Mouse (Mus musculus): ENCODE measurements at regions not wholly inside any gene's neighbourhood (a gene's known extent, or its start where the extent isn't known, plus 50 kb on each side); places are given as distances from the start of the nearest gene placed in this dataset.

DNA sequence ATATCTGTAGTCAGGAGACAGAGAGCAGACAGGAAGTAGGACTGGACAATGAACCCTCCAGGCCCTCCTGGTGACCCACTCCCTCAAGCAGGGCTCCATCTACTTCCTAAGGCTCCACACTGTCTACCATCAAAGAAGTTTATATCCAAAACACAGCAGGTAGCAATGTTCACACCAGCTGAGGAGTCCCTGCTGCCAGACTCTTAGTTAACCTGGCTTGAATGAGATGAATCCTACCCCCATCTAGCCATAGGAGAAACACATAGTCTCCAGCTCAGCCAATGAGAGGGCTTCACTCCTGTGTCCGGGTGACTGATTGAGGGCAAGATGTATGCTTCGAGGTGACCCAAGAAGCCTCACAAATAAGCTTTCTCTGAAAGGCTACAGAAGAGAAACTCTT lies 629.4 kb downstream of the Insc start:
- no peak for ATAC-seq (ENCODE audit: insufficient number of reproducible peaks, low FRiP score, low TSS enrichment, low read depth)
- no peaks in the 10 kb centered on the region for H3K9me3 ChIP-seq
- H3K9ac ChIP-seq: no peak overlapping the region
- no peak overlapping the region for H3K4me3 ChIP-seq
- H3K4me1 ChIP-seq: peaks cover 14% of the 10 kb centered on the region
- H3K4me2 ChIP-seq: no peak overlapping the region
- WGBS: 64% methylated on average over 2 of the region's 2 CpGs
- H3K27ac ChIP-seq: no peak overlapping the region
- no peaks in the 10 kb centered on the region for H3K36me3 ChIP-seq
- H3K27me3 ChIP-seq: no peaks in the 10 kb centered on the region

DNA sequence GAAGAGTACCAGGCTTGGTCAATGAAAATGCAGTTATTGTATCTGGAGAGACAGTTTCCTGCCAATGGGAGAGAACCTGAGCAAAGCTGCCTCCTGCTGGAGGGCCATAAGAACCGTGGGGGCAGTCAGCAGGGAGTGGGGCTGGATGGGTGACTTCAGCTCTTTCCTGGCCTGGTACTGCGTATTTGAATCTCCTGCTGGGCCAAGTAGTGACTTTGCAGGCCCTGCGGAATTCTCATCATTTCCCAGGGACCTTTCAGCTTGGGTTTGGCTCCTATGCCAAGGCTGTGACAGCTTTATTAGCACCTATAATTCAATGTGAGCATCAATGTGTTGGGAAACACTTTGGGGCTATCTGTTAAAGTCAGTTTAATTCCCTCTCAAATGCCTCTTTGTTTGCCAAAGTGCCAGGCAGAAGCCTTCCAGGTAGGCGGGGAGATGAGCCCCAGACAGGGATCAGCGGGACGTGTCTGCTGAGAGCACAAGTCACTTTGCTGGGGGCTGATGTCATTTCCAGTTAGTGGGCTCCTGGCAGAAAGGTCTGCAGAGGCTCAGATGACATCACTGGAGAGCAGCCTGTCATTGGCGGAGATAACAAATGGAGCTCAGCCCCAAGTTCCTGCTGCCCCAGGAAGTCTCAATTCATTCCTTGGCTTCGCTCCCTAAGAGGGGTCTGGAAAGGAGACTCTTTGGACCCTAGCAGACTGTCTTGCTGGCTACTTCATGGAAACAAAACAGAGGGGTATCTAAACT lies 630.5 kb downstream of the Insc start:
- no peak for ATAC-seq (ENCODE audit: insufficient number of reproducible peaks, low FRiP score, low TSS enrichment, low read depth)
- no peak overlapping the region for H3K4me2 ChIP-seq
- peaks cover 10% of the 10 kb centered on the region for H3K4me1 ChIP-seq
- H3K27me3 ChIP-seq: no peaks in the 10 kb centered on the region
- no peak overlapping the region for H3K4me3 ChIP-seq
- H3K36me3 ChIP-seq: no peaks in the 10 kb centered on the region
- WGBS: 50% methylated on average over 8 of the region's 8 CpGs
- H3K9me3 ChIP-seq: no peaks in the 10 kb centered on the region
- no peak overlapping the region; the same call in 1 of the 2 replicates for H3K27ac ChIP-seq
- no peak overlapping the region for H3K9ac ChIP-seq

DNA sequence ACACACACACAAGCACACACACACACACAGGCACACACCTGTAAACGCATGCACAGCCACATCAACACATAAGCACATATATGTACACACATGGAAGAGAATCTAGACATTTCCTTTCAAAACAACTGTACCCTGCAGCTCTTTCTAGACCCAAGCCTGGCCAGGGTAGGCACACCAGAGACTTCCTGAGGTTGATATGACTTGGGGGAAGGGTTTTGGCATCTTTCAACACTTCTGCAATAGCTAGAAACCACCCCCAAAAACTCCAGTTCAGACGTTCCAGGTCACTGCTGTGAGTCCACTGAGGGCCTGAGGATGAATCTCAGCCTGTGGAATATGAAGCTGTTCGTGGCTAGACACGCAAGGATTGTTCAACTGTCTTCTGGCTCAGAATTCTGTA lies 632.6 kb downstream of the Insc start:
- ATAC-seq (ENCODE audit: insufficient number of reproducible peaks, low FRiP score, low TSS enrichment, low read depth): no peak
- WGBS: 75% methylated on average over 4 of the region's 4 CpGs
- H3K4me2 ChIP-seq: no peak overlapping the region
- H3K27me3 ChIP-seq: no peaks in the 10 kb centered on the region
- H3K4me1 ChIP-seq: peaks cover 25% of the 10 kb centered on the region
- no peak overlapping the region for H3K9ac ChIP-seq
- no peak overlapping the region for H3K4me3 ChIP-seq
- H3K36me3 ChIP-seq: no peaks in the 10 kb centered on the region
- no peaks in the 10 kb centered on the region for H3K9me3 ChIP-seq
- H3K27ac ChIP-seq: no peak overlapping the region

DNA sequence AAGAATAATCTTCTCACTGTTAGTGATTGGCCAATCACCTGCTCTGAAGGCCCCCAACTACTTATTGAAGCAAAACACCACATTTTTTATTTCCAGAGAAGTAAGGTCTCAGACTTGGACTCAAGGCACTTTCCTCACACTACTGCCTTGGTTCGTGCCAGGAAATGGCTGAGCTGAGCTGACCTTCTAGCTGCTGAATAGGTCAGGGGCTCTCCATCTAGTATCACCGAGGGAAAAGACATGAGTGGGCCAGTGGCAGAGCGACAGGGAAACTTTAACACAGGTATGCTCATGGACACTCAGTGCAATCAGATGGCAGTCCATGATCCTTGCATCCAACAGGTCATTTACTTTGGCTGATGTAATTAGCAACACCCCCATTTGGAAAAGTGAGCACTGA lies 635.3 kb downstream of the Insc start:
- H3K9me3 ChIP-seq: no peaks in the 10 kb centered on the region
- 83% methylated on average over 3 of the region's 3 CpGs for WGBS
- H3K4me2 ChIP-seq: no peak overlapping the region
- ATAC-seq (ENCODE audit: insufficient number of reproducible peaks, low FRiP score, low TSS enrichment, low read depth): no peak
- H3K27ac ChIP-seq: no peak overlapping the region
- no peak overlapping the region for H3K9ac ChIP-seq
- peaks cover 35% of the 10 kb centered on the region for H3K4me1 ChIP-seq
- no peaks in the 10 kb centered on the region for H3K27me3 ChIP-seq
- no peaks in the 10 kb centered on the region for H3K36me3 ChIP-seq
- no peak overlapping the region for H3K4me3 ChIP-seq

DNA sequence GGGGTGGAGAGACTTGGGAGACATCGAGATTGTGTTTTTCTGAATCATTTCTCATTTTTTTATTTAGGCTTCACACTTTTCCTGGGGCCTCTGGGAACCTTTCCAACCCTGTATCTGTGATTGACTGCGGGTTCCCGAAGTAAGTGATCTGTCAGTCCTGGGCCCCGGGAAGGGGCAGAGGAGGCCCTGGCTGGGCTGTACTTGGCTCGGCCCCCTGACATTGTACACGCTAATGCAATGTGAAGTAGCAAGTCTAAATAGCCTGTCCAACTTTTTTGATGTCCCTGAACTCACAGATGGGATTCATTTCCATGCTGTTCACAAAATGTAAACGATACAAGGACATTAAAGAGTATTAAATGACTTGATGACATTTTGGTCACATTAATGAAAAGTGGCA lies 636.1 kb downstream of the Insc start:
- H3K4me2 ChIP-seq: no peak overlapping the region
- no peak for ATAC-seq (ENCODE audit: insufficient number of reproducible peaks, low FRiP score, low TSS enrichment, low read depth)
- no peak overlapping the region for H3K9ac ChIP-seq
- H3K27ac ChIP-seq: peak overlapping the region; percentile 35; the same call in 1 of the 2 replicates
- 24% methylated on average over 7 of the region's 7 CpGs for WGBS
- no peaks in the 10 kb centered on the region for H3K27me3 ChIP-seq
- H3K9me3 ChIP-seq: no peaks in the 10 kb centered on the region
- no peak overlapping the region for H3K4me3 ChIP-seq
- H3K36me3 ChIP-seq: no peaks in the 10 kb centered on the region
- peaks cover 32% of the 10 kb centered on the region for H3K4me1 ChIP-seq

DNA sequence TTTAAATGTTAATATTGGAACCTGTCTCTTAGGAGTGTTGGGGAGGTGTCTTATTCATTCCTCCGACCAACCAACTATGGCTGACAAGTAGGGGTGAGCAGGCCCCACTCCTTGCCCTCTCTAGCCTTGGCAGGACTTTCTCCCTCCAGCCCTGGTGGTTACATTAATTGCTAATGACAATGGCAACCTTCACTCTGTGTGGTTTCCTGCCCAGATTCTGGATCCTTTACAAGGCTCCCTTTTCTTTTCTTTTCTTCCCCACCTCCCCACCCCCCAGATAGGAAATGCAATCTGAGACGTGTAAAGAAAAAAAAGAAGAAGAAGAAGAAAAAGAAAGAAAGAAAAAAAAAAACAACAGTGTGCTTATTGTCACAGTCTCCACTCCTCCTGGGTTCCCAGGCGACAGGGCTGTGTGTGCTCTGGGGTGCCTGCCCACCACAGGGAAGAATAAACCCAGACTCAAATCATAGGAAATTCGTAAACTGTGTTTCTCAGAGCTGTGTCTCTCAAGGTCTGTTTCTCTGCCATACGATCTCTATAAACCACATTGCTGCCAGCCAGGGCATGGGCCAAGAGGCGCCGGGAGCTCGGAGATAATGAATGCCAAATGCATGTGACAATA lies 637.6 kb downstream of the Insc start:
- WGBS: 34% methylated on average over 8 of the region's 8 CpGs
- Histone ChIP-seq H3K9me3 (no peaks in the 10 kb centered on the region), H3K4me3 (no peak overlapping the region), H3K36me3 (no peaks in the 10 kb centered on the region), H3K4me2 (no peak overlapping the region), H3K4me1 (peaks cover 32% of the 10 kb centered on the region), H3K27me3 (no peaks in the 10 kb centered on the region), H3K9ac (no peak overlapping the region), H3K27ac (peak overlapping the region; percentile 33; the same call in 1 of the 2 replicates)
- ATAC-seq (ENCODE audit: insufficient number of reproducible peaks, low FRiP score, low TSS enrichment, low read depth): no peak

DNA sequence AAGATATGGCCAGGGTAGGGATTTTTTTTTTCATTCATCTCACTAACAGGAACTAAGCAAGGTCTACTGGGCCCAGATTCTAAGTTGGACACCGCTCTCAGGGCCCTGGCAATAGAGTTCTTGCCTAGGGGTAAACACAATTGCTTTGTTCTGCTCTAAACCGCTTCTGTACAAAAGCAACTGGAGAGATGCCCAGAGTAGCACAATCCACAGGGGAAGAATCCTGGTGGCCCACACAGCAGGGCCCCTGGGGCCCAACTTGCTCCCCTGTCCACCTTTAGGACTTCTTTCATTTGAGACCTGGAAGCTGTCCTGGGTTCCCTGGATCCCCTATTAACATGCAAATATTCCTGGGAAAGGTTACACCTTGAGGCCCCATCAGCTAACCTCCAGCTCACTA lies 639.4 kb downstream of the Insc start:
- Histone ChIP-seq H3K4me3 (no peak overlapping the region), H3K9ac (no peak overlapping the region), H3K27ac (peak overlapping the region; percentile 22; the same call in 1 of the 2 replicates), H3K9me3 (no peaks in the 10 kb centered on the region), H3K4me1 (peaks cover 32% of the 10 kb centered on the region), H3K4me2 (no peak overlapping the region), H3K27me3 (no peaks in the 10 kb centered on the region), H3K36me3 (no peaks in the 10 kb centered on the region)
- no peak for ATAC-seq (ENCODE audit: insufficient number of reproducible peaks, low FRiP score, low TSS enrichment, low read depth)
- WGBS: 52% methylated on average over 2 of the region's 2 CpGs

DNA sequence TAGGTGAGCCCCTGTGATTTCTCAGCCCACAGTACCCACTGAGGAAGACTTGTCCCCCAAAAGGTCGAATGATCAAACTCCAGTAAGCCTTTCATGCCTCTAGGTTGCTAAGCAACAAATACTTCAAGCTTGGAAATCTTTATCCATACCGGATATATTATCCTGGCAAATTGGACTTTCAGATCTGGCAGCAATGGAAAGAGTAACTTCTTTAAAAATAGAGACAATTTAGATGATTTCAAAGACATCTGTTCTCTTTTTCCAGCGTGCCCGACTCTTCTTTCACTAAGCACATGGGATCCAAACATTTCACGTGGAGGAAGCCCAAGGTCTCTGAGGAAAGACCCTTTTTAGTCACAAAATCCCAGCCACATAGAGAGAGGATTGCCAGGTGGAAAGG lies 645.4 kb downstream of the Insc start:
- Histone ChIP-seq H3K4me3 (no peak overlapping the region), H3K27me3 (no peaks in the 10 kb centered on the region), H3K9ac (no peak overlapping the region), H3K9me3 (no peaks in the 10 kb centered on the region), H3K4me1 (no peaks in the 10 kb centered on the region), H3K4me2 (no peak overlapping the region), H3K36me3 (no peaks in the 10 kb centered on the region), H3K27ac (no peak overlapping the region)
- ATAC-seq (ENCODE audit: insufficient number of reproducible peaks, low FRiP score, low TSS enrichment, low read depth): no peak
- 72% methylated on average over 5 of the region's 5 CpGs for WGBS

DNA sequence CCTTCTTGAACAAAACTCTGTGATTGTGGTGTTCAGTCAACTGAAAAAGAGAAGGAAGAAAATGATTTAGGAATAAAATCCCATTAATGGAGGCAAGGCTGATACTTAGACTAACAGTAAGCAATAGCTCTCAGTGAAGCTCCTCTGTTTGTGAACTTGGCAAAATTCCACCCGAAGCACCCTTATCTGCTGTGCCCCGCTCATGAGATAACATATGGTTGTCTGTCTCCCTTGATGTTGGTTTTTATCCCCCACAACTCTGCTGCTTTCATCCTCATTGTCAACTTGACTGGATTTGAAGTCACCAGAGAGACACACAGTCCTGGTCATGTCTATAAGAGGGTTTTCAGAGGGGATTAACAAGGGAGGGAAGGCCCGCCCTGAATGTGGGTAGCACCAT lies 646.1 kb downstream of the Sox6 start:
- Histone ChIP-seq H3K4me1 (no peaks in the 10 kb centered on the region), H3K27me3 (no peaks in the 10 kb centered on the region)
- ATAC-seq (ENCODE audit: insufficient number of reproducible peaks, low FRiP score, low TSS enrichment, low read depth): no peak

DNA sequence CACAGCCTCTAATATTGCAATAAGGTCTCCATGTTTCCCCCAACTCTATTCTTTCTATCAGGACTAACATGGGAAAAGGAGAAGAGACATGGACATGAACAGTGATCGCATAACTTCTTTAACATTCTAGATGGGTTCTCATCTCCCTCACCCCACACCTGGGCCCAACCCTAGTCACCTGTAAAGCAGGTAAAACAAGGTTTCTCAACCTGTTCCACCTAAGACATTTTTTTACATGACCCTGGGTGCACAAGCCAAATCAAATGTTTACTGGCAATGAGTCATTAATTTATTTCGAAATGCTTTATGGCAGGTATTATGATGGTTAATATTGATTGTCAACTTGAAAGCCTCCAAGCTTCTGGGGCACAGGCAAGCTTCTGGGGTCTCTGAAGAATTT lies 640.4 kb downstream of the Sox6 start:
- H3K36me3 ChIP-seq: no peaks in the 10 kb centered on the region
- H3K9me3 ChIP-seq: no peaks in the 10 kb centered on the region
- no peak overlapping the region for H3K4me3 ChIP-seq
- no peak for ATAC-seq (ENCODE audit: insufficient number of reproducible peaks, low FRiP score, low TSS enrichment, low read depth)
- no peak overlapping the region for H3K4me2 ChIP-seq
- H3K27me3 ChIP-seq: no peaks in the 10 kb centered on the region
- H3K4me1 ChIP-seq: no peaks in the 10 kb centered on the region
- 87% methylated on average over 2 of the region's 2 CpGs for WGBS
- H3K27ac ChIP-seq: 0 out of 2 replicates have a peak overlapping the region, but pooled peaks have one; percentile 12
- H3K9ac ChIP-seq: no peak overlapping the region

More for the DNA sequence above, 646.1 kb downstream of the Sox6 start:
- H3K36me3 ChIP-seq: no peaks in the 10 kb centered on the region
- H3K4me3 ChIP-seq: no peak overlapping the region
- no peak overlapping the region for H3K27ac ChIP-seq
- no peaks in the 10 kb centered on the region for H3K9me3 ChIP-seq
- H3K4me2 ChIP-seq: no peak overlapping the region
- WGBS: 82% methylated on average over 3 of the region's 3 CpGs
- H3K9ac ChIP-seq: no peak overlapping the region

DNA sequence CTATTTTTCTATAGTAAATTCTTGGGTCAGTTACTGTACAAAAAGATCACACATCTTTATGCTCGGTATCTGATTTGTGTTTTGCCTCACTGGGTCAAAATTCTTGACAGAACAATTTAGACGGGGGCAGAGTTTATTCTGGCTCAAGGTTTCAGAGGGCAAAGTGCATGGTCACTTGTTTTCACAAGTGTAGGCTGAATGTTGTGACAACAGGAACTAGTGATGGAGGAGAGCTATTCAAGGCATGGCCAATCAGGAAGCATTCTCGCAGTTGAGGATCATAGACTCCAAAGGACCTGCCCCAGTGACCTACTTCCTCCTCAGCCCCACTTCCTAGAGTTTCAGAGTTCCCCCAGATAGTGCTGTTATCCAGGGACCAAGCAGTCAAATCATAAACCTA lies 639.1 kb downstream of the Sox6 start:
- no peak overlapping the region for H3K4me3 ChIP-seq
- no peaks in the 10 kb centered on the region for H3K36me3 ChIP-seq
- ATAC-seq (ENCODE audit: insufficient number of reproducible peaks, low FRiP score, low TSS enrichment, low read depth): no peak
- no peaks in the 10 kb centered on the region for H3K4me1 ChIP-seq
- 77% methylated on average over 3 of the region's 3 CpGs for whole genome bisulfite sequencing
- H3K9ac ChIP-seq: no peak overlapping the region
- no peaks in the 10 kb centered on the region for H3K27me3 ChIP-seq
- H3K27ac ChIP-seq: no peak overlapping the region
- H3K4me2 ChIP-seq: no peak overlapping the region
- H3K9me3 ChIP-seq: no peaks in the 10 kb centered on the region

DNA sequence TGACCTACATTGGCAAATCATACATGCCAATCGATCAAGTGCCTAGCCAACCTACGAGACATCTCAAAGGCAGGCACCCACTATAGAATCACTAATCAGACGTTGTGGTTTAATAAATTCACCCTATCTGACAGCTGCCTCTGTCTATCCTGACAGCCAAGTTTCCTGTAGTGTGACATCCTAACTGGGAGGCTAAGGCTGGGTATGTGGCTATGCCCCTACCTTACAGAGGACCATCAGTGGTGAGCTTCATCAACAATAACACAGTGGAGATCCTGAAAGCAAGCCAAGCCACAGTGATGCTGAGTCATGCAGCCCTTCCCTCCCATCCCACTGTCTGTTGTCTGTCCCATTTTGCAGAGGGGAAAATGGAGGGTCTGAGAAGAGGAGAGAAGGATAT lies 630.7 kb downstream of the Sox6 start:
- H3K36me3 ChIP-seq: no peaks in the 10 kb centered on the region
- H3K4me1 ChIP-seq: peaks cover 18% of the 10 kb centered on the region
- H3K9ac ChIP-seq: no peak overlapping the region
- H3K9me3 ChIP-seq: no peaks in the 10 kb centered on the region
- no peak overlapping the region for H3K4me2 ChIP-seq
- no peak overlapping the region for H3K4me3 ChIP-seq
- no peak overlapping the region for H3K27ac ChIP-seq
- WGBS: 79% methylated on average over 3 of the region's 3 CpGs
- ATAC-seq (ENCODE audit: insufficient number of reproducible peaks, low FRiP score, low TSS enrichment, low read depth): no peak
- no peaks in the 10 kb centered on the region for H3K27me3 ChIP-seq
